Mouse (Mus musculus) intestine, postnatal 0 days (tissue): ENCODE results near the gene Zdhhc17. TPM values are rescaled to one million over a fixed set of nuclear protein-coding genes. Genes with fewer than 3 reads are reported as not detected.

ENCODE experiments used
- ATAC-seq: fragments of 200-750 bp; cut with Nextera tagmentation; 2 replicates; pipeline ENCODE4 v1.8.0; 2017; ENCODE audit warnings: mild to moderate bottlenecking, moderate TSS enrichment, moderate library complexity
- H3K27ac ChIP-seq: fragments of 300-500 bp; sonication (generic); 2 replicates; pipeline ENCODE4 v1.5.1; 2014; ENCODE audit warnings: mild to moderate bottlenecking, low read depth, low read length, moderate library complexity
- H3K27me3 ChIP-seq: fragments of 300-500 bp; sonication (generic); replicated peaks from 2 replicates; pipeline ENCODE4 v1.6.1; 2014; ENCODE audit warnings: low read length, mixed read lengths; ENCODE audit not compliant: control insufficient read depth, insufficient read depth
- H3K36me3 ChIP-seq: fragments of 300-500 bp; sonication (generic); 2 replicates; pipeline ENCODE4 v1.6.1; 2014; ENCODE audit warnings: mild to moderate bottlenecking, moderate library complexity; ENCODE audit not compliant: control insufficient read depth, insufficient read depth
- H3K4me1 ChIP-seq: fragments of 300-500 bp; sonication (generic); replicated peaks from 2 replicates; pipeline ENCODE4 v1.6.1; 2014; ENCODE audit warnings: antibody characterized with exemption, low read length, mixed read lengths; ENCODE audit not compliant: control insufficient read depth, insufficient read depth
- H3K4me2 ChIP-seq: fragments of 300-500 bp; sonication (generic); replicated peaks from 2 replicates; pipeline ENCODE4 v1.6.1; 2014; ENCODE audit warnings: low read depth, mild to moderate bottlenecking, moderate library complexity
- H3K4me3 ChIP-seq: fragments of 300-500 bp; sonication (generic); 2 replicates; pipeline ENCODE4 v1.5.1; 2014; ENCODE audit warnings: low read depth, low read length
- H3K9ac ChIP-seq: fragments of 300-500 bp; sonication (generic); 2 replicates; pipeline ENCODE4 v1.6.1; 2014; ENCODE audit warnings: mild to moderate bottlenecking, low read depth, low read length
- H3K9me3 ChIP-seq: fragments of 300-500 bp; sonication (generic); 2 replicates; pipeline ENCODE4 v1.6.1; 2016; ENCODE audit warnings: mixed run types; ENCODE audit not compliant: control insufficient read depth
- CTCF ChIP-seq: sonication (generic); IDR thresholded peaks from 2 replicates; pipeline ENCODE4 v1.5.1; 2016; ENCODE audit warnings: low read depth, mild to moderate bottlenecking, control low read depth, antibody characterized with exemption, moderate library complexity
- WGBS: fragments of 180-500 bp; shearing (Covaris S2); extraction: QIAGEN DNeasy Blood & Tissue Kit; methylation state at CpG from one replicate; pipeline ENCODE4 v1.1.7; 2014; 5-methylcytosine and 5-hydroxymethylcytosine counted together
- polyA plus RNA-seq: library from polyadenylated mRNA; unstranded; fragments of >200 nt; fragmentation: Nextera tagmentation; extraction: Ambion mirVana; gene quantifications from 2 replicates; pipeline ENCODE4 v1.2.1, GENCODE M21; 2015

The Zdhhc17 gene
- polyA plus RNA-seq, 1 experiment from 2014 or later: 5.4 TPM

DNA sequence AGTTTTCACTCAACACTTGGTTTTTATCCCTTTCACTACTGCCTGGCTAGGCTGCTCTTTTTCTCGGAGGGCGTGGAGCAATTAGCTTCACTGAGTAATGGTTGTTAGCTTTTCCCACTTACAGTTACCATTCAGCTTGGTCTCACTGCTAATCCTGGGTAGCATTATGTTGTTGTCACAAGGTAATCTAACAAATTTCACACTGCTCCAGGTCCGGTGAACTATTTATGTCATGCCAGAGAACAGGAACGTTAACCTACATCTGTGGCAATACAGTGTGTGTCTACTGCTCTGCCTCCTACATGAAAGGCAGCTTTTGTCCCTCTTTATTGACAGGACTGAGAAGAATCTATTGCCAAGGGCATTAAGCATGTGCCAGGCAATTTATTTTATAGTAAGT lies 14.8 kb upstream of the Zdhhc17 start:
- no peak for ATAC-seq
- Histone ChIP-seq H3K9me3 (no peaks in the 10 kb centered on the region), H3K9ac (no peak overlapping the region), H3K4me3 (no peak overlapping the region), H3K4me2 (no peak overlapping the region), H3K4me1 (no peaks in the 10 kb centered on the region), H3K36me3 (no peaks in the 10 kb centered on the region), H3K27ac (no peak overlapping the region), H3K27me3 (no peaks in the 10 kb centered on the region)
- TF ChIP-seq CTCF: no peak
- 59% methylated on average over 4 of the region's 4 CpGs for WGBS

DNA sequence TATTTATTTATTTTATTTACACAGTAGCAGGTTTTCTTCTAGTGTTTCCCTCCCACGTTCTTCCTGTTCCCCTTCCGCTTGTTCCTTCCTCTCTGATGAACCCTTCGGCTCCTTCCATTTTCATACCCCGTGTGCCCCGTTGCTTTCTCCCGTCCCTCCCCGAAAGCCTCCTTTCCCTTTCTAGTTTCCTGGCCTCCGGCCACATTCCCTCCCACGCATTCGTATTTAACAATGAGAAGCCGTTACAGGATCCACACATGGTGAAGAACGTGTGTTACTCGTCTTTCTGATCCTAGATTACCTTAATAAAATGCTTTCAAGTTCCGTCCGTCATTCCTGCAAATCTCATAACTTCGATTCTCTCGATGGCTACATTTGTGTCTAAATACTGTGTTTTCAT lies 4.5 kb upstream of the Zdhhc17 start:
- no peak overlapping the region for H3K9ac ChIP-seq
- no peaks in the 10 kb centered on the region for H3K9me3 ChIP-seq
- H3K4me1 ChIP-seq: peaks cover 6% of the 10 kb centered on the region; the same call in 1 of the 2 replicates
- 79% methylated on average over 17 of the region's 17 CpGs for WGBS
- no peak overlapping the region for H3K4me3 ChIP-seq
- TF ChIP-seq CTCF: no peak
- H3K27ac ChIP-seq: no peak overlapping the region
- H3K4me2 ChIP-seq: no peak overlapping the region
- no peaks in the 10 kb centered on the region for H3K36me3 ChIP-seq
- no peaks in the 10 kb centered on the region for H3K27me3 ChIP-seq
- no peak for ATAC-seq

DNA sequence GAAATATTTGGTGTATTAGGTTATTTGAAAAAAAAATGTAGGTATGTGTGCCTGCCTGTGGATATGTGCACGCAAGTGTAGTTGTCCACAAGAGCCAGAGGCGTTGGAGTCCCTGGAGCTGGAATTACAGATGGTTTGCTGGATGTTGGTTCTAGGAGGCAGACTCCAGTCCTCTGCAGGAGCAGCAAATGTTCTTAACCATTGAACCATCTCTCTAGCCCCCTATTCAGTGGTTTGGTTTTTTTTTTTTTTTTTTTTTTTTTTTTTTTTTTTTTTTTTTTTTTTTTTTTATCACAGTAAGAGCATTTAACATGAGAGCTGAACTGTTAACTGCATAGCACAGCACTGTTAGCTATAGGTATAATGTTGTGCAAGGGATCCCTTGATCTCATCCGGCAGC lies 3.3 kb upstream of the Zdhhc17 start:
- Histone ChIP-seq H3K4me2 (no peak overlapping the region), H3K27ac (no peak overlapping the region), H3K4me1 (peaks cover 6% of the 10 kb centered on the region; the same call in 1 of the 2 replicates), H3K9me3 (no peaks in the 10 kb centered on the region), H3K4me3 (no peak overlapping the region), H3K27me3 (no peaks in the 10 kb centered on the region), H3K9ac (no peak overlapping the region), H3K36me3 (no peaks in the 10 kb centered on the region)
- WGBS: 94% methylated on average over 3 of the region's 3 CpGs
- no peak for ATAC-seq
- no peak for TF ChIP-seq CTCF

GRCm38 (mm10) chr10:111012496-111013038 lies 2.6 kb upstream of the Zdhhc17 start:
- no peaks in the 10 kb centered on the region for H3K36me3 ChIP-seq
- no peak overlapping the region for H3K27ac ChIP-seq
- H3K9ac ChIP-seq: no peak overlapping the region
- peaks cover 6% of the 10 kb centered on the region; the same call in 1 of the 2 replicates for H3K4me1 ChIP-seq
- 41% methylated on average over 5 of the region's 5 CpGs for WGBS
- no peak for ATAC-seq
- no peaks in the 10 kb centered on the region for H3K9me3 ChIP-seq
- peak overlapping the region; percentile 35; the same call in 1 of the 2 replicates for H3K4me2 ChIP-seq
- no peak overlapping the region for H3K4me3 ChIP-seq
- H3K27me3 ChIP-seq: no peaks in the 10 kb centered on the region
- TF ChIP-seq CTCF: no peak

GRCm38 (mm10) chr10:111011226-111011765 lies 1.4 kb upstream of the Zdhhc17 start:
- H3K4me1 ChIP-seq: peaks cover 6% of the 10 kb centered on the region; the same call in 1 of the 2 replicates
- ATAC-seq: no peak
- no peaks in the 10 kb centered on the region for H3K27me3 ChIP-seq
- H3K9ac ChIP-seq: peak overlapping the region; percentile 96
- H3K9me3 ChIP-seq: no peaks in the 10 kb centered on the region
- no peak overlapping the region for H3K27ac ChIP-seq
- 9% methylated on average over 14 of the region's 14 CpGs for WGBS
- H3K4me2 ChIP-seq: peak overlapping the region; percentile 88
- no peak for TF ChIP-seq CTCF
- H3K4me3 ChIP-seq: peak overlapping the region; percentile 92
- no peaks in the 10 kb centered on the region for H3K36me3 ChIP-seq

DNA sequence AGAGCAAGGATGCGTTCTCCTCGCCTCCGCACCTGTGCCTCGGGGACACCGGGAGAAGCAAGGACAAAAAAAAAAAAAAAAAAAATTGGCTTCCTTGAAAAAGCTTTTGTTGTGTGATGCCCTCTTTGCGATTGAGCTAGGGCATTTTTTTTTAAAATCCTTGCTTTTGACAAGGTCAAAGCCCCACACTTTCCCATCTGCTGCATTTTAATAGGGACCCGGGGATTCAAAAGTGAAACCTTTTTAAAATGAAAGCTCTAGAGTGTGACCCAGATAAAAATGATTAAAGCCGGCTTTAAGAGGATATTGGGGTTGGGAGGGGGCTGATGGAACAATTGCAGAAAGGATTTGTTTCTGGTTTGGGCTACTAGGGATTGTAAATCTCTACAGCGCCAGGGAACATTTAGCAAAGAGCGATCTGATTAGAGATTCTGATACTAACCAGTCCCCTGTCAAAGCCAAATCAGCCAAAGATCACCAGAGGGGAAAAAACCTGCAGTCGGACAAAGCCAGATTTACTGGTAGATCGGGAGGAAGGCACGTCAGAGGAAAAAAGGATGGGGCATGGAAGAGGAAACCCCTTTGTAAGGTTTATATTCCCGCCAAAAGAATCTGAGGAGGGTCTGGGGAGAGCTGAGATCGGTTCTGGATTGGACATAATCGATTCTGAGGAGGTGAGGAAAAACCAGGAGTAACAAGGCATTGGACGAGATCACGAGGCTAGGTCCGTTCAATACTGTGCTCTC lies 713 bp upstream of the Zdhhc17 start:
- peak overlapping the region; percentile 95 for H3K27ac ChIP-seq
- no peak for ATAC-seq
- peaks cover 6% of the 10 kb centered on the region; the same call in 1 of the 2 replicates for H3K4me1 ChIP-seq
- H3K27me3 ChIP-seq: no peaks in the 10 kb centered on the region
- H3K9me3 ChIP-seq: no peaks in the 10 kb centered on the region
- peak overlapping the region; percentile 88 for H3K4me2 ChIP-seq
- no peak for TF ChIP-seq CTCF
- under 1% methylated on average over 19 of the region's 19 CpGs for WGBS
- peak overlapping the region; percentile 92 for H3K4me3 ChIP-seq
- peak overlapping the region; percentile 96 for H3K9ac ChIP-seq
- H3K36me3 ChIP-seq: no peaks in the 10 kb centered on the region
